In genomic region chr14:120355742-120356440, GRCm38 (mm10) we compare ENCODE assay signal across 8 mouse cellular contexts.
DNase-seq lines count a peak whose midpoint lies in the region; ATAC-seq and TF ChIP-seq lines count a peak whose summit lies in the region.

No protein-coding gene starts in this region.

- no peaks in the 10 kb centered on the region for H3K27me3 ChIP-seq in embryonic facial prominence, embryonic 10.5 days (replicated peaks; ENCODE audit: low read depth, poor library complexity, severe bottlenecking)
- 0 out of 2 replicates have a peak, but pooled peaks cover 11% of the 10 kb centered on the region for H3K27me3 ChIP-seq in hindbrain, embryonic 10.5 days (ENCODE audit: insufficient read depth, poor library complexity, severe bottlenecking)
- no peaks in the 10 kb centered on the region for H3K27me3 ChIP-seq in liver, postnatal 0 days (ENCODE audit: insufficient read depth, low read length)

- peaks cover 6% of the 10 kb centered on the region; the same call in 1 of the 2 replicates for H3K9me3 ChIP-seq in embryonic facial prominence, embryonic 10.5 days
- 0 out of 2 replicates have a peak, but pooled peaks cover 3% of the 10 kb centered on the region for H3K9me3 ChIP-seq in hindbrain, embryonic 10.5 days
- H3K9me3 ChIP-seq in liver, postnatal 0 days (ENCODE audit: low read length): no peaks in the 10 kb centered on the region

- peaks cover 47% of the 10 kb centered on the region for H3K4me1 ChIP-seq in embryonic facial prominence, embryonic 10.5 days
- H3K4me1 ChIP-seq in hindbrain, embryonic 10.5 days (replicated peaks): peaks cover 25% of the 10 kb centered on the region
- peaks cover 4% of the 10 kb centered on the region; the same call in 1 of the 2 replicates for H3K4me1 ChIP-seq in liver, postnatal 0 days (ENCODE audit: insufficient read depth)

- H3K4me2 ChIP-seq in liver, postnatal 0 days (ENCODE audit: low read depth, low read length): peak overlapping the region; percentile 36; the same call in 1 of the 2 replicates

- 73% methylated on average over 10 of the region's 10 CpGs for WGBS in embryonic facial prominence, embryonic 10.5 days
- 73% methylated on average over 10 of the region's 10 CpGs for WGBS in hindbrain, embryonic 10.5 days
- 75% methylated on average over 10 of the region's 10 CpGs for WGBS in liver, postnatal 0 days (ENCODE audit: insufficient replicate concordance)

- no peak for TF ChIP-seq EP300 in liver, postnatal 0 days (IDR thresholded peaks at IDR 0.05; ENCODE audit: low read depth)

- no peak for TF ChIP-seq CTCF in liver, postnatal 0 days (IDR thresholded peaks at IDR 0.05; ENCODE audit: low read depth)

- no peak overlapping the region for H3K9ac ChIP-seq in liver, postnatal 0 days (replicated peaks)

- peak; percentile 56 to 64 for DNase-seq in cerebellum, postnatal 10 days
- no peak for DNase-seq in cerebellum, adult 11-12 months
- no peak for DNase-seq in embryonic facial prominence, embryonic 10.5 days (ENCODE audit: low spot score)
- no peak for DNase-seq in hindbrain, embryonic 10.5 days (ENCODE audit: low spot score)
- no peak for DNase-seq in liver, postnatal 0 days
- no peak for DNase-seq in ovary, postnatal 36 days (ENCODE audit: low spot score)
- DNase-seq in adipocyte (ENCODE audit: low spot score): no peak
- no peak for DNase-seq in gastrocnemius, postnatal 25 days

- no peak overlapping the region for H3K4me3 ChIP-seq in embryonic facial prominence, embryonic 10.5 days
- H3K4me3 ChIP-seq in hindbrain, embryonic 10.5 days: no peak overlapping the region
- H3K4me3 ChIP-seq in liver, postnatal 0 days (ENCODE audit: low read depth, low read length): no peak overlapping the region

- no peak for ATAC-seq in liver, postnatal 0 days

- peak overlapping the region; percentile 79 for H3K27ac ChIP-seq in embryonic facial prominence, embryonic 10.5 days (replicated peaks)
- H3K27ac ChIP-seq in hindbrain, embryonic 10.5 days: peak overlapping the region; percentile 8; the same call in 1 of the 2 replicates
- H3K27ac ChIP-seq in liver, postnatal 0 days (ENCODE audit: low read depth): peak overlapping the region; percentile 30; the same call in 1 of the 2 replicates

- peaks cover 22% of the 10 kb centered on the region for H3K36me3 ChIP-seq in embryonic facial prominence, embryonic 10.5 days (replicated peaks)
- peaks cover 7% of the 10 kb centered on the region; the same call in 1 of the 2 replicates for H3K36me3 ChIP-seq in hindbrain, embryonic 10.5 days
- no peaks in the 10 kb centered on the region for H3K36me3 ChIP-seq in liver, postnatal 0 days (replicated peaks; ENCODE audit: insufficient read depth, low read length)

Comparison
In these comparisons a context has a peak if more than half of its experiments do, and no peak if none do; other contexts are left out.
1. DNase-seq: peak in cerebellum, postnatal 10 days (2 of 2); none in cerebellum, adult 11-12 months (single experiment), embryonic facial prominence, embryonic 10.5 days (single experiment), hindbrain, embryonic 10.5 days (single experiment), liver, postnatal 0 days (single experiment), ovary, postnatal 36 days (single experiment), adipocyte (single experiment) and gastrocnemius, postnatal 25 days (single experiment).
2. H3K27ac ChIP-seq: peak in every context shown above with its lines; median percentile 79 in embryonic facial prominence, embryonic 10.5 days; 30 in liver, postnatal 0 days; 8 in hindbrain, embryonic 10.5 days.